Mouse (Mus musculus) CH12.LX (cell line): ENCODE data around the gene Oit1. TPM values are rescaled to one million over a fixed set of nuclear protein-coding genes. Genes with fewer than 3 reads are reported as not detected.

Experiments used
- DNase-seq: peaks from one replicate; pipeline ENCODE4 v3.0.0-alpha.2; 2013; ENCODE audit errors: extremely low read depth
- H3K27ac ChIP-seq: 2 replicates; pipeline ENCODE4 v1.5.1; 2012; ENCODE audit warnings: low read depth, mild to moderate bottlenecking, control low read depth, moderate library complexity; ENCODE audit not compliant: insufficient read depth
- H3K27me3 ChIP-seq: replicated peaks from 2 replicates; pipeline ENCODE3; 2012; ENCODE audit warnings: inconsistent platforms
- H3K36me3 ChIP-seq, 2 experiments: replicated peaks in 1 of 2; 2 replicates each; pipeline versions ENCODE3 to v1.6.1; 2012; ENCODE audit warnings: inconsistent platforms in 1 of 2, low read length in 1 of 2, mild to moderate bottlenecking in 1 of 2, mixed read lengths in 1 of 2, moderate library complexity in 1 of 2; ENCODE audit not compliant: control insufficient read depth in 1 of 2, insufficient read depth in 1 of 2
- H3K4me1 ChIP-seq, 2 experiments: 2 replicates each; pipeline ENCODE4 v1.6.1; 2012; ENCODE audit warnings: inconsistent platforms in 1 of 2, moderate library complexity in 1 of 2; ENCODE audit not compliant: insufficient read depth in 2 of 2, control insufficient read depth in 1 of 2
- H3K4me2 ChIP-seq: 2 replicates; pipeline ENCODE4 v1.6.1; 2012; ENCODE audit warnings: low read depth, mild to moderate bottlenecking, control low read depth; ENCODE audit not compliant: poor library complexity, insufficient read depth, severe bottlenecking
- H3K4me3 ChIP-seq, 3 experiments: fragments of 150-350 bp in 1 of 3; sonication (generic) in 1 of 3; replicated peaks in 1 of 3; 2 replicates each; pipeline versions ENCODE3 to v1.5.1; 2011 to 2012; ENCODE audit warnings: low read depth in 2 of 3, low read length in 2 of 3, mild to moderate bottlenecking in 2 of 3, moderate library complexity in 2 of 3, control low read depth in 1 of 3, improper control_type of control experiment in 1 of 3, inconsistent platforms in 1 of 3, mixed read lengths in 1 of 3; ENCODE audit not compliant: poor library complexity in 1 of 3
- H3K79me2 ChIP-seq: replicated peaks from 2 replicates; pipeline ENCODE4 v1.6.1; 2012; ENCODE audit warnings: mild to moderate bottlenecking, moderate library complexity; ENCODE audit not compliant: control insufficient read depth, poor library complexity, insufficient read depth, severe bottlenecking; ENCODE audit errors: extremely low read depth
- H3K9ac ChIP-seq: 2 replicates; pipeline ENCODE4 v1.6.1; 2012; ENCODE audit warnings: low read depth, mild to moderate bottlenecking, control low read depth, moderate library complexity; ENCODE audit not compliant: insufficient read depth
- H3K9me3 ChIP-seq: replicated peaks from 2 replicates; pipeline ENCODE3; 2012; ENCODE audit warnings: low read length, inconsistent platforms, mixed read lengths
- BHLHE40 ChIP-seq: IDR thresholded peaks from 2 replicates; pipeline ENCODE4 v1.6.1; 2011; ENCODE audit warnings: mild to moderate bottlenecking, low read depth, low read length, improper control_type of control experiment
- CHD2 ChIP-seq: IDR thresholded peaks from 2 replicates; pipeline ENCODE4 v1.6.1; 2011; ENCODE audit warnings: low read length, improper control_type of control experiment
- CTCF ChIP-seq, 2 experiments: IDR thresholded peaks in 1 of 2; conservative IDR thresholded peaks in 1 of 2; 2 replicates each; pipeline ENCODE4 v1.5.1; 2011 to 2012; ENCODE audit warnings: low read depth in 2 of 2, low read length in 2 of 2, improper control_type of control experiment in 1 of 2, inconsistent platforms in 1 of 2, mild to moderate bottlenecking in 1 of 2, moderate library complexity in 1 of 2
- EP300 ChIP-seq: IDR thresholded peaks from 2 replicates; pipeline ENCODE4 v1.6.1; 2011; ENCODE audit warnings: low read length, improper control_type of control experiment
- HCFC1 ChIP-seq: IDR thresholded peaks from 2 replicates; pipeline ENCODE4 v1.6.1; 2012; ENCODE audit warnings: low read depth, mild to moderate bottlenecking, inconsistent platforms, low read length, improper control_type of control experiment
- IRF4 ChIP-seq: IDR thresholded peaks from 2 replicates; pipeline ENCODE4 v1.6.1; 2014; ENCODE audit warnings: low read depth, mild to moderate bottlenecking, inconsistent platforms, low read length, improper control_type of control experiment
- JUND ChIP-seq: conservative IDR thresholded peaks from 2 replicates; pipeline ENCODE4 v1.6.1; 2011; ENCODE audit warnings: low read depth, low read length, improper control_type of control experiment
- KAT2A ChIP-seq: IDR thresholded peaks from 2 replicates; pipeline ENCODE4 v1.6.1; 2012; ENCODE audit warnings: low read length, improper control_type of control experiment, inconsistent platforms; ENCODE audit not compliant: insufficient replicate concordance
- MAX ChIP-seq: IDR thresholded peaks from 2 replicates; pipeline ENCODE4 v1.6.1; 2011; ENCODE audit warnings: low read length, improper control_type of control experiment
- MAZ ChIP-seq: IDR thresholded peaks from 2 replicates; pipeline ENCODE4 v1.6.1; 2012; ENCODE audit warnings: low read depth, mild to moderate bottlenecking, inconsistent platforms, low read length, improper control_type of control experiment, moderate library complexity
- MXI1 ChIP-seq: IDR thresholded peaks from 2 replicates; pipeline ENCODE4 v1.6.1; 2011; ENCODE audit warnings: mild to moderate bottlenecking, low read depth, low read length, improper control_type of control experiment
- MYC ChIP-seq: IDR thresholded peaks from 2 replicates; pipeline ENCODE4 v1.6.1; 2011; ENCODE audit warnings: low read depth, mild to moderate bottlenecking, improper control_type of control experiment, low read length
- NELFE ChIP-seq: IDR thresholded peaks from 2 replicates; pipeline ENCODE4 v1.6.1; 2011; ENCODE audit warnings: low read depth, low read length, improper control_type of control experiment
- NRF1 ChIP-seq: IDR thresholded peaks from 2 replicates; pipeline ENCODE4 v1.6.1; 2014; ENCODE audit warnings: low read depth, mild to moderate bottlenecking, inconsistent platforms, low read length, improper control_type of control experiment, moderate library complexity
- PAX5 ChIP-seq: IDR thresholded peaks from 2 replicates; pipeline ENCODE4 v1.6.1; 2012; ENCODE audit warnings: low read length, inconsistent platforms, mixed read lengths
- POLR2AphosphoS2 ChIP-seq: IDR thresholded peaks from 2 replicates; pipeline ENCODE4 v1.6.1; 2011; ENCODE audit warnings: low read depth, low read length, improper control_type of control experiment
- RAD21 ChIP-seq: IDR thresholded peaks from 2 replicates; pipeline ENCODE4 v1.6.1; 2011; ENCODE audit warnings: low read depth, mild to moderate bottlenecking, low read length, improper control_type of control experiment, moderate library complexity
- TBP ChIP-seq: conservative IDR thresholded peaks from 2 replicates; pipeline ENCODE4 v1.6.1; 2011; ENCODE audit warnings: low read depth, low read length, improper control_type of control experiment
- TCF12 ChIP-seq: IDR thresholded peaks from 2 replicates; pipeline ENCODE4 v1.6.1; 2014; ENCODE audit warnings: low read depth, mild to moderate bottlenecking, inconsistent platforms, low read length, improper control_type of control experiment
- UBTF ChIP-seq: IDR thresholded peaks from 2 replicates; pipeline ENCODE4 v1.6.1; 2012; ENCODE audit warnings: low read depth, mild to moderate bottlenecking, inconsistent platforms, low read length, improper control_type of control experiment, moderate library complexity
- ZC3H11A ChIP-seq: IDR thresholded peaks from 2 replicates; pipeline ENCODE4 v1.6.1; 2012; ENCODE audit warnings: low read depth, mild to moderate bottlenecking, inconsistent platforms, low read length, improper control_type of control experiment
- ZKSCAN1 ChIP-seq: IDR thresholded peaks from 2 replicates; pipeline ENCODE4 v1.6.1; 2012; ENCODE audit warnings: low read depth, inconsistent platforms, low read length, improper control_type of control experiment, borderline replicate concordance
- dilution Hi-C: fragments of 300-500 bp; cut with MboI; formaldehyde crosslinking; loops from 2 replicates; pipeline ENCODE4 v1.14.3; 2020; ENCODE audit warnings: low sequenced_read_pairs; ENCODE audit not compliant: extremely low pct_unique_long_range_greater_than_20kb, extremely low pct_ligation_motif_present
- in situ Hi-C: fragments of 300-500 bp; cut with MboI; formaldehyde crosslinking; loops from 3 replicates; pipeline ENCODE4 v1.14.3; 2019; ENCODE audit warnings: low sequenced_read_pairs, low pct_ligation_motif_present, low pct_unique_long_range_greater_than_20kb, mixed read lengths
- polyA plus RNA-seq: library from polyadenylated mRNA; unstranded; fragments of >175 nt; gene quantifications from 2 replicates; pipeline ENCODE4 v1.2.1, GENCODE M21; 2012; ENCODE audit warnings: low read depth; ENCODE audit not compliant: insufficient read length
- total RNA-seq, 2 experiments: library from RNA; depleted of rRNA; stranded (reverse); fragments of 300-350 nt in 1 of 2; fragments of >200 nt in 1 of 2; gene quantifications; 2 replicates each; pipeline ENCODE4 v1.2.3; 2012 to 2014

Oit1 gene
- total and polyA plus RNA-seq, 3 experiments = not detected

GRCm38 (mm10) chr14:8342509-8343106 lies 35.9 kb downstream of the Oit1 start:
- no peaks in the 10 kb centered on the region for H3K9me3 ChIP-seq
- DNase-seq = no peak
- no peaks in the 10 kb centered on the region for H3K4me1 ChIP-seq
- no peak overlapping the region for H3K4me3 ChIP-seq
- no peak overlapping the region for H3K9ac ChIP-seq
- no peak overlapping the region for H3K27ac ChIP-seq
- H3K4me2 ChIP-seq = no peak overlapping the region
- no peak for TF ChIP-seq EP300
- TF ChIP-seq JUND = no peak
- TF ChIP-seq HCFC1 = no peak
- no peak for TF ChIP-seq MAX
- TF ChIP-seq NRF1 = no peak
- TF ChIP-seq IRF4 = no peak
- no peak for TF ChIP-seq POLR2AphosphoS2
- TF ChIP-seq CTCF (conservative IDR thresholded peaks at IDR 0.05 in 1 of 2, IDR thresholded peaks at IDR 0.05 in 1 of 2; ENCODE audit: low read depth in 2 of 2, low read length in 2 of 2) = no peak
- no peak for TF ChIP-seq CHD2
- no peak for TF ChIP-seq RAD21
- TF ChIP-seq ZKSCAN1 = no peak
- dilution Hi-C loops (no loop called here), in situ Hi-C loops (no loop called here)
- no peaks in the 10 kb centered on the region for H3K36me3 ChIP-seq
- H3K27me3 ChIP-seq = peaks cover 5% of the 10 kb centered on the region
- H3K79me2 ChIP-seq = no peaks in the 10 kb centered on the region

- no peak for DNase-seq
- Histone ChIP-seq H3K27me3 (peaks cover 5% of the 10 kb centered on the region), H3K9me3 (peaks cover 2% of the 10 kb centered on the region), H3K4me3 (no peak overlapping the region), H3K27ac (no peak overlapping the region), H3K4me1 (no peaks in the 10 kb centered on the region), H3K36me3 (no peaks in the 10 kb centered on the region), H3K9ac (no peak overlapping the region), H3K4me2 (no peak overlapping the region), H3K79me2 (no peaks in the 10 kb centered on the region)
- TF ChIP-seq MAX = no peak
- no peak for TF ChIP-seq BHLHE40
- no peak for TF ChIP-seq IRF4
- no peak for TF ChIP-seq ZC3H11A
- no peak for TF ChIP-seq TCF12
- no peak for TF ChIP-seq PAX5
- TF ChIP-seq UBTF = no peak
- TF ChIP-seq MYC = no peak
- TF ChIP-seq EP300 = no peak
- no peak for TF ChIP-seq MAZ
- no peak for TF ChIP-seq MXI1
- TF ChIP-seq HCFC1 = no peak
- TF ChIP-seq KAT2A = no peak
- no peak for TF ChIP-seq NELFE
- TF ChIP-seq CHD2 = no peak
- no peak for TF ChIP-seq TBP
- dilution Hi-C loops = no loop called here
- in situ Hi-C loops = no loop called here
Observed at GRCm38 (mm10) chr14:8340226-8340625, 38.3 kb downstream of the Oit1 start.
